Mouse (Mus musculus): ENCODE measurements around the gene Txndc5.

- TF ChIP-seq POLR2A (IDR thresholded peaks at IDR 0.05; ENCODE audit: borderline replicate concordance, extremely low read depth, insufficient read depth, insufficient read length, poor library complexity, severe bottlenecking) (no peak), CTCF (IDR thresholded peaks at IDR 0.05; ENCODE audit: borderline replicate concordance, extremely low read depth, insufficient read depth, insufficient read length) (no peak)
Measured at GRCm38 (mm10) chr13:38509681-38510341, 18.8 kb downstream of the Txndc5 start.

All from brain, embryonic 14.5 days (tissue).